Mouse (Mus musculus): ENCODE measurements around the gene Alg3. TPM values are rescaled to one million over a fixed set of nuclear protein-coding genes. Genes with fewer than 3 reads are reported as not detected.
A peak's percentile ranks its signal among the peaks of the same experiment; 100 is the strongest.

Gene Alg3
- polyA plus RNA-seq, 1 experiment from 2014 or later = 32.8 TPM

- Histone ChIP-seq H3K4me1 (peaks cover 13% of the 10 kb centered on the region; the same call in 1 of the 2 replicates), H3K27ac (no peak overlapping the region), H3K36me3 (no peaks in the 10 kb centered on the region), H3K4me3 (no peak overlapping the region), H3K4me2 (peak overlapping the region; percentile 94), H3K9ac (no peak overlapping the region), H3K9me3 (no peaks in the 10 kb centered on the region), H3K27me3 (peaks cover 29% of the 10 kb centered on the region)
- no peak for ATAC-seq (ENCODE audit: borderline replicate concordance, extremely low read depth, low FRiP score, low TSS enrichment)
- 51% methylated on average over 11 of the region's 11 CpGs for WGBS
Measured at GRCm38 (mm10) chr16:20628871-20629391, 17.4 kb upstream of the Alg3 start.

- Histone ChIP-seq H3K27me3 (peaks cover 34% of the 10 kb centered on the region), H3K36me3 (no peaks in the 10 kb centered on the region), H3K4me3 (no peak overlapping the region), H3K4me1 (peaks cover 33% of the 10 kb centered on the region), H3K9me3 (no peaks in the 10 kb centered on the region), H3K9ac (no peak overlapping the region), H3K4me2 (no peak overlapping the region), H3K27ac (no peak overlapping the region)
- 33% methylated on average over 2 of the region's 2 CpGs for WGBS
- no peak for ATAC-seq (ENCODE audit: borderline replicate concordance, extremely low read depth, low FRiP score, low TSS enrichment)
Measured at GRCm38 (mm10) chr16:20623211-20623610, 11.7 kb upstream of the Alg3 start.

GRCm38 (mm10) chr16:20621991-20622685, 10.6 kb upstream of the Alg3 start:
- peak; percentile 73 for ATAC-seq (ENCODE audit: borderline replicate concordance, extremely low read depth, low FRiP score, low TSS enrichment)
- Histone ChIP-seq H3K27me3 (peaks cover 34% of the 10 kb centered on the region), H3K27ac (peak overlapping the region; percentile 64), H3K4me1 (peaks cover 33% of the 10 kb centered on the region), H3K4me3 (peak overlapping the region; percentile 81), H3K9ac (peak overlapping the region; percentile 66), H3K36me3 (0 out of 2 replicates have a peak, but pooled peaks cover 2% of the 10 kb centered on the region), H3K4me2 (peak overlapping the region; percentile 100), H3K9me3 (no peaks in the 10 kb centered on the region)
- under 1% methylated on average over 34 of the region's 37 CpGs for WGBS

- ATAC-seq (ENCODE audit: borderline replicate concordance, extremely low read depth, low FRiP score, low TSS enrichment) = peak; percentile 62
- Histone ChIP-seq H3K9ac (peak within 1 kb of the TSS; percentile 66), H3K4me2 (peak within 1 kb of the TSS; percentile 100), H3K27ac (peak within 1 kb of the TSS; percentile 64), H3K4me1 (peaks cover 33% of the 10 kb centered on the region), H3K9me3 (no peaks in the 10 kb centered on the region), H3K27me3 (peaks cover 34% of the 10 kb centered on the region), H3K36me3 (0 out of 2 replicates have a peak, but pooled peaks cover 2% of the 10 kb centered on the region), H3K4me3 (peak within 1 kb of the TSS; percentile 81)
- 2% methylated on average over 73 of the region's 92 CpGs for whole genome bisulfite sequencing
Measured at GRCm38 (mm10) chr16:20621191-20621990, 9.9 kb upstream of the Alg3 start, which contains the start of gene Camk2n2. Camk2n2 (minus strand) TSS chr16:20621287.

- Histone ChIP-seq H3K36me3 (0 out of 2 replicates have a peak, but pooled peaks cover 2% of the 10 kb centered on the region), H3K9ac (peak overlapping the region; percentile 66), H3K4me1 (peaks cover 33% of the 10 kb centered on the region), H3K27ac (no peak overlapping the region), H3K9me3 (no peaks in the 10 kb centered on the region), H3K4me2 (peak overlapping the region; percentile 100), H3K27me3 (peaks cover 34% of the 10 kb centered on the region), H3K4me3 (peak overlapping the region; percentile 81)
- peak; percentile 8; the same call in 1 of the 2 replicates for ATAC-seq (ENCODE audit: borderline replicate concordance, extremely low read depth, low FRiP score, low TSS enrichment)
- WGBS = 2% methylated on average over 32 of the region's 32 CpGs
Measured at GRCm38 (mm10) chr16:20620751-20621190, 9.2 kb upstream of the Alg3 start.

GRCm38 (mm10) chr16:20620399-20620735, 8.8 kb upstream of the Alg3 start:
- WGBS = 0% methylated on average over 9 of the region's 9 CpGs
- H3K27me3 ChIP-seq = peaks cover 34% of the 10 kb centered on the region
- H3K4me1 ChIP-seq = peaks cover 33% of the 10 kb centered on the region
- peak overlapping the region; percentile 100 for H3K4me2 ChIP-seq
- H3K27ac ChIP-seq = no peak overlapping the region
- H3K9ac ChIP-seq = no peak overlapping the region; the same call in 1 of the 2 replicates
- 0 out of 2 replicates have a peak, but pooled peaks cover 2% of the 10 kb centered on the region for H3K36me3 ChIP-seq
- no peaks in the 10 kb centered on the region for H3K9me3 ChIP-seq
- peak overlapping the region; percentile 81 for H3K4me3 ChIP-seq
- no peak for ATAC-seq (ENCODE audit: borderline replicate concordance, extremely low read depth, low FRiP score, low TSS enrichment)

GRCm38 (mm10) chr16:20619541-20620398, 8.2 kb upstream of the Alg3 start:
- ATAC-seq (ENCODE audit: borderline replicate concordance, extremely low read depth, low FRiP score, low TSS enrichment) = peak; percentile 34; the same call in 1 of the 2 replicates
- 0 out of 2 replicates have a peak, but pooled peaks cover 2% of the 10 kb centered on the region for H3K36me3 ChIP-seq
- peak overlapping the region; percentile 81 for H3K4me3 ChIP-seq
- H3K4me1 ChIP-seq = peaks cover 33% of the 10 kb centered on the region
- peaks cover 34% of the 10 kb centered on the region for H3K27me3 ChIP-seq
- peak overlapping the region; percentile 100 for H3K4me2 ChIP-seq
- no peaks in the 10 kb centered on the region for H3K9me3 ChIP-seq
- H3K27ac ChIP-seq = no peak overlapping the region
- WGBS = 2% methylated on average over 82 of the region's 83 CpGs
- H3K9ac ChIP-seq = no peak overlapping the region

- H3K27me3 ChIP-seq = no peaks in the 10 kb centered on the region
- WGBS = under 1% methylated on average over 28 of the region's 28 CpGs
- ATAC-seq (ENCODE audit: borderline replicate concordance, extremely low read depth, low FRiP score, low TSS enrichment) = no peak; the same call in 1 of the 2 replicates
- peak overlapping the region; percentile 83 for H3K4me3 ChIP-seq
- H3K36me3 ChIP-seq = peaks cover 20% of the 10 kb centered on the region
- peak overlapping the region; percentile 79 for H3K4me2 ChIP-seq
- H3K27ac ChIP-seq = peak overlapping the region; percentile 57
- H3K9me3 ChIP-seq = no peaks in the 10 kb centered on the region
- peak overlapping the region; percentile 74 for H3K9ac ChIP-seq
- peaks cover 19% of the 10 kb centered on the region; the same call in 1 of the 2 replicates for H3K4me1 ChIP-seq
Measured at GRCm38 (mm10) chr16:20610501-20611356, 806 bp downstream of the Alg3 start.

GRCm38 (mm10) chr16:20604705-20605104, 6.8 kb downstream of the Alg3 start:
- Histone ChIP-seq H3K36me3 (peaks cover 30% of the 10 kb centered on the region), H3K27ac (no peak overlapping the region), H3K4me2 (no peak overlapping the region), H3K9ac (no peak overlapping the region), H3K27me3 (no peaks in the 10 kb centered on the region), H3K4me1 (peaks cover 3% of the 10 kb centered on the region; the same call in 1 of the 2 replicates), H3K9me3 (no peaks in the 10 kb centered on the region), H3K4me3 (no peak overlapping the region)
- 52% methylated on average over 9 of the region's 9 CpGs for WGBS
- no peak for ATAC-seq (ENCODE audit: borderline replicate concordance, extremely low read depth, low FRiP score, low TSS enrichment)

GRCm38 (mm10) chr16:20600511-20600910, 11.0 kb downstream of the Alg3 start:
- Histone ChIP-seq H3K9ac (no peak overlapping the region), H3K27me3 (no peaks in the 10 kb centered on the region), H3K9me3 (no peaks in the 10 kb centered on the region), H3K4me2 (no peak overlapping the region), H3K4me1 (no peaks in the 10 kb centered on the region), H3K36me3 (0 out of 2 replicates have a peak, but pooled peaks cover 10% of the 10 kb centered on the region), H3K27ac (no peak overlapping the region), H3K4me3 (no peak overlapping the region)
- ATAC-seq (ENCODE audit: borderline replicate concordance, extremely low read depth, low FRiP score, low TSS enrichment) = no peak
- WGBS = 57% methylated on average over 5 of the region's 5 CpGs
